Mouse (Mus musculus) neural tube, embryonic 12.5 days (tissue): Measurements from ENCODE around the gene Vamp3. TPM values are rescaled to one million over a fixed set of nuclear protein-coding genes. Genes with fewer than 3 reads are reported as not detected.

Experiments used
- polyA plus RNA-seq: library from polyadenylated mRNA; unstranded; fragments of >200 nt; fragmentation: Nextera tagmentation; extraction: Ambion mirVana; gene quantifications from 2 replicates; pipeline ENCODE4 v1.2.1, GENCODE M21; 2016

Gene Vamp3
- polyA plus RNA-seq, 1 experiment from 2014 or later, result 65.4 TPM

Other genes with a start within 250 kb of the Vamp3 start
- 56.1 and 60.3 TPM in 2 replicates for gene Errfi1, start 204.0 kb downstream of the Vamp3 start, polyA plus RNA-seq
- 371 and 380 TPM in 2 replicates for gene Park7, start 143.5 kb downstream of the Vamp3 start, polyA plus RNA-seq
- 0.29 and 0.83 TPM in 2 replicates for gene Tnfrsf9, start 143.4 kb downstream of the Vamp3 start, polyA plus RNA-seq
- 0.97 and 1.5 TPM in 2 replicates for gene Uts2, start 60.9 kb downstream of the Vamp3 start, polyA plus RNA-seq
- 3.4 and 3.6 TPM in 2 replicates for gene Per3, start 13.3 kb downstream of the Vamp3 start, polyA plus RNA-seq
- 0.38 TPM in 1 of 2 replicates, not detected in the other for gene Gm13090, start 31.6 kb upstream of the Vamp3 start, polyA plus RNA-seq